Mouse (Mus musculus): ENCODE data around the gene Rab33b. TPM values are rescaled to one million over a fixed set of nuclear protein-coding genes. Genes with fewer than 3 reads are reported as not detected.
"Not testable (repeated sequence)": the region's sequence is repeated elsewhere in the genome, so short reads cannot be mapped to it uniquely, and the experiment has no call there.

The Rab33b gene
- total RNA-seq (2014; rRNA removed) (24.2 and 28.6 TPM in 2 replicates), polyA plus RNA-seq (2015; fragmentation: Nextera tagmentation; extraction: Ambion mirVana) (29.5 and 30.9 TPM in 2 replicates)

GRCm38 (mm10) chr3:51483741-51484359, at the start of gene Rab33b:
Gene Rab33b (plus strand): TSS chr3:51483920.
- peak; percentile 97 for ATAC-seq (ENCODE audit: low FRiP score)
- Histone ChIP-seq H3K9ac (replicated peaks; ENCODE audit: low read length, poor library complexity, severe bottlenecking) (peak within 1 kb of the TSS; percentile 82), H3K4me1 (ENCODE audit: insufficient read depth, low read length) (peaks cover 9% of the 10 kb centered on the region), H3K27me3 (ENCODE audit: insufficient read depth, low read length) (no peaks in the 10 kb centered on the region), H3K4me2 (ENCODE audit: low read depth, low read length, poor library complexity, severe bottlenecking) (peak within 1 kb of the TSS; percentile 75), H3K4me3 (ENCODE audit: low read depth, low read length) (peak within 1 kb of the TSS; percentile 70), H3K27ac (ENCODE audit: low read depth, low read length) (peak within 1 kb of the TSS; percentile 86), H3K9me3 (ENCODE audit: low read length) (no peaks in the 10 kb centered on the region), H3K36me3 (ENCODE audit: insufficient read depth, low read length) (no peaks in the 10 kb centered on the region)
- under 1% methylated on average over 62 of the region's 70 CpGs for WGBS
- peak; percentile 97 for DNase-seq (ENCODE audit: low spot score)
- TF ChIP-seq CTCF (IDR thresholded peaks at IDR 0.05), result peak; percentile 45

DNA sequence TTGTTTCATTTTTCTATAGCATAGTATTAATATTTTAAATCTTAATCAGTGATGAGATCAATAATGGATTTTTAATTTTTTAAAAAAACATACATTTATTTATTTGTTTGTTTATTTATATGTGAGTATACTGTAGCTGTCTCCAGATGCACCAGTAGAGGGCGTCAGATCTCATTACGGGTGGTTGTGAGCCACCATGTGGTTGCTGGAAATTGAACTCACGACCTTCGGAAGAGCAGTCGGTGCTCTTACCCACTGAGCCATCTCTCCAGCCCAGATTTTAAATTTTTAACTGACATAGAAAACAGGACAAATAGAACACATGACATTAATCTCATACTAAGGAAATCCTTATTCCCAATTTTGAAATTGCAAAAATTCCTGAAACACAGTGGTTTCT, 49.4 kb upstream of the Rab33b start:
- not testable (repeated sequence) for H3K4me1 ChIP-seq (ENCODE audit: insufficient read depth, low read length); ATAC-seq (ENCODE audit: low FRiP score); H3K36me3 ChIP-seq (ENCODE audit: insufficient read depth, low read length); H3K27me3 ChIP-seq (ENCODE audit: insufficient read depth, low read length); H3K4me2 ChIP-seq (ENCODE audit: low read depth, low read length, poor library complexity, severe bottlenecking); H3K27ac ChIP-seq (ENCODE audit: low read depth, low read length); H3K9ac ChIP-seq (replicated peaks; ENCODE audit: low read length, poor library complexity, severe bottlenecking); H3K4me3 ChIP-seq (ENCODE audit: low read depth, low read length); H3K9me3 ChIP-seq (ENCODE audit: low read length); DNase-seq (ENCODE audit: low spot score)
- 88% methylated on average over 5 of the region's 5 CpGs for WGBS

GRCm38 (mm10) chr3:51434871-51435595, 48.7 kb upstream of the Rab33b start:
- ATAC-seq (ENCODE audit: low FRiP score), result no peak
- H3K4me1 ChIP-seq (ENCODE audit: insufficient read depth, low read length), result no peaks in the 10 kb centered on the region
- H3K27me3 ChIP-seq (ENCODE audit: insufficient read depth, low read length), result no peaks in the 10 kb centered on the region
- no peak overlapping the region for H3K4me3 ChIP-seq (ENCODE audit: low read depth, low read length)
- DNase-seq (ENCODE audit: low spot score), result no peak
- H3K4me2 ChIP-seq (ENCODE audit: low read depth, low read length, poor library complexity, severe bottlenecking), result no peak overlapping the region
- H3K36me3 ChIP-seq (ENCODE audit: insufficient read depth, low read length), result no peaks in the 10 kb centered on the region
- H3K27ac ChIP-seq (ENCODE audit: low read depth, low read length), result no peak overlapping the region
- no peak overlapping the region for H3K9ac ChIP-seq (replicated peaks; ENCODE audit: low read length, poor library complexity, severe bottlenecking)
- H3K9me3 ChIP-seq (ENCODE audit: low read length), result no peaks in the 10 kb centered on the region
- 80% methylated on average over 3 of the region's 3 CpGs for WGBS
- TF ChIP-seq CTCF (IDR thresholded peaks at IDR 0.05), result no peak

DNA sequence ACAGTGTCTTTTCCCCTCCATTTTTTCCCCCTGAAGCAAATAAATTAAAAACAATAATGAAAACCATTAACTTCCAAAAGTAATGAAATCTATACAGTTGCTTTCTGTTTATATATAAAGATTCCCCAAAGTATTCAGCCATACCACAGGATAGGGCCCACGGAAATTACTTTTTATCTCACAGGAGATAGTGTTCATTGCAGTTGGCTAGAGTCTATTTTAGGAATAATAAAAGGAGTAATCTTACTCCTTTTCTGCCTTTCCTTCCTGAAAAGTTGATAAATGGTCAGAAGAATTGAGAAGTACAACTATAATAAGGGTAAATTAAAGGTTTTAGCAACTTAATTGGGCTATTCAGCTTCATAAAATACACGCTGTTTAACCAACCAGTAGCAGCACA, 15.2 kb upstream of the Rab33b start:
- peaks cover 34% of the 10 kb centered on the region for H3K36me3 ChIP-seq (ENCODE audit: insufficient read depth, low read length)
- H3K9me3 ChIP-seq (ENCODE audit: low read length), result no peaks in the 10 kb centered on the region
- no peaks in the 10 kb centered on the region for H3K4me1 ChIP-seq (ENCODE audit: insufficient read depth, low read length)
- H3K4me2 ChIP-seq (ENCODE audit: low read depth, low read length, poor library complexity, severe bottlenecking), result no peak overlapping the region
- no peak for TF ChIP-seq CTCF (IDR thresholded peaks at IDR 0.05)
- H3K27ac ChIP-seq (ENCODE audit: low read depth, low read length), result no peak overlapping the region
- H3K9ac ChIP-seq (replicated peaks; ENCODE audit: low read length, poor library complexity, severe bottlenecking), result no peak overlapping the region
- ATAC-seq (ENCODE audit: low FRiP score) (no peak), DNase-seq (ENCODE audit: low spot score) (no peak)
- H3K27me3 ChIP-seq (ENCODE audit: insufficient read depth, low read length), result no peaks in the 10 kb centered on the region
- no peak overlapping the region for H3K4me3 ChIP-seq (ENCODE audit: low read depth, low read length)
- WGBS, result 93% methylated on average over 2 of the region's 2 CpGs

GRCm38 (mm10) chr3:51475706-51476105, 8.0 kb upstream of the Rab33b start:
- H3K27me3 ChIP-seq (ENCODE audit: insufficient read depth, low read length), result no peaks in the 10 kb centered on the region
- WGBS, result 87% methylated on average over 4 of the region's 4 CpGs

DNA sequence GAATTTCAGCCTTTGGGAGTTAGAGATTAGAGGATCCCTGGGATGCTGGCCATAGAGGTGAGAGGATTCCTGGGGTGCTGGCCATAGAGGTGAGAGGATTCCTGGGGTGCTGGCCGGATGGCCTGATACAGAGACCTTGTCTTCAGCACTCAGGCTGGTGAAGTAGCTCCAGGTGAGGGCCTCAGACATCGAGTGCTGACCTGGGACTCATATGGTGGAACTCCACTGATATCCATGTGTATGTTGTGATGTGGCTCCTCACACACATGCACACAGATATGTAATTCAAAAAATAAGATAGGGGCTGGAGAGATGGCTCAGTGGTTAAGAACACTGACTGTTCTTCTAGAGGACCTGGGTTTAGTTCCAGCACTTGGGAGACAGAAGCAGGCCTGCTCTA, 3.8 kb upstream of the Rab33b start:
- no peak for ATAC-seq (ENCODE audit: low FRiP score)
- H3K4me3 ChIP-seq (ENCODE audit: low read depth, low read length), result no peak overlapping the region
- no peak for TF ChIP-seq CTCF (IDR thresholded peaks at IDR 0.05)
- peaks cover 3% of the 10 kb centered on the region; the same call in 1 of the 2 replicates for H3K36me3 ChIP-seq (ENCODE audit: insufficient read depth, low read length)
- DNase-seq (ENCODE audit: low spot score), result no peak
- no peaks in the 10 kb centered on the region for H3K4me1 ChIP-seq (ENCODE audit: insufficient read depth, low read length)
- H3K27ac ChIP-seq (ENCODE audit: low read depth, low read length), result no peak overlapping the region
- no peaks in the 10 kb centered on the region for H3K9me3 ChIP-seq (ENCODE audit: low read length)
- no peak overlapping the region for H3K9ac ChIP-seq (replicated peaks; ENCODE audit: low read length, poor library complexity, severe bottlenecking)
- 43% methylated on average over 2 of the region's 2 CpGs for WGBS
- H3K27me3 ChIP-seq (ENCODE audit: insufficient read depth, low read length), result no peaks in the 10 kb centered on the region
- H3K4me2 ChIP-seq (ENCODE audit: low read depth, low read length, poor library complexity, severe bottlenecking), result no peak overlapping the region

More at GRCm38 (mm10) chr3:51475706-51476105, 8.0 kb upstream of the Rab33b start:
- Histone ChIP-seq H3K27ac (ENCODE audit: low read depth, low read length) (no peak overlapping the region), H3K4me2 (ENCODE audit: low read depth, low read length, poor library complexity, severe bottlenecking) (no peak overlapping the region), H3K9me3 (ENCODE audit: low read length) (no peaks in the 10 kb centered on the region), H3K4me1 (ENCODE audit: insufficient read depth, low read length) (no peaks in the 10 kb centered on the region), H3K36me3 (ENCODE audit: insufficient read depth, low read length) (peaks cover 8% of the 10 kb centered on the region; the same call in 1 of the 2 replicates), H3K9ac (replicated peaks; ENCODE audit: low read length, poor library complexity, severe bottlenecking) (no peak overlapping the region), H3K4me3 (ENCODE audit: low read depth, low read length) (no peak overlapping the region)
- no peak for TF ChIP-seq CTCF (IDR thresholded peaks at IDR 0.05)
- DNase-seq (ENCODE audit: low spot score), result no peak
- ATAC-seq (ENCODE audit: low FRiP score), result no peak

Measured in midbrain, postnatal 0 days (tissue).